Mouse (Mus musculus): ENCODE data around the gene Avpi1. TPM values are rescaled to one million over a fixed set of nuclear protein-coding genes. Genes with fewer than 3 reads are reported as not detected.

The Avpi1 gene
- total RNA-seq, 2 experiments from 2014 or later, result 15.8 to 18.0 TPM

- DNase-seq (ENCODE audit: low spot score in 2 of 2), result no peak
Observed at GRCm38 (mm10) chr19:42145210-42145609, 16.4 kb upstream of the Avpi1 start.

GRCm38 (mm10) chr19:42144541-42145167 is 15.8 kb upstream of the Avpi1 start:
- DNase-seq (ENCODE audit: low spot score in 2 of 2), result peak; percentile 88 to 91

GRCm38 (mm10) chr19:42144067-42144466 is 15.2 kb upstream of the Avpi1 start:
- no peak for DNase-seq (ENCODE audit: low spot score in 2 of 2)

GRCm38 (mm10) chr19:42142757-42143156 is 13.9 kb upstream of the Avpi1 start:
- DNase-seq (ENCODE audit: low spot score in 2 of 2), result no peak

GRCm38 (mm10) chr19:42141998-42142397 is 13.1 kb upstream of the Avpi1 start:
- DNase-seq (ENCODE audit: low spot score in 2 of 2), result no peak

- DNase-seq (ENCODE audit: low spot score in 2 of 2), result no peak
Observed at GRCm38 (mm10) chr19:42139724-42140517, 11.1 kb upstream of the Avpi1 start.

GRCm38 (mm10) chr19:42138517-42139285 is 9.8 kb upstream of the Avpi1 start:
- DNase-seq (ENCODE audit: low spot score in 2 of 2), result no peak

- no peak for DNase-seq (ENCODE audit: low spot score in 2 of 2)
Observed at GRCm38 (mm10) chr19:42137167-42137672, 8.4 kb upstream of the Avpi1 start.

GRCm38 (mm10) chr19:42136126-42136525 is 7.3 kb upstream of the Avpi1 start:
- no peak for DNase-seq (ENCODE audit: low spot score in 2 of 2)

GRCm38 (mm10) chr19:42135070-42135469 is 6.2 kb upstream of the Avpi1 start:
- no peak for DNase-seq (ENCODE audit: low spot score in 2 of 2)

- DNase-seq (ENCODE audit: low spot score in 2 of 2), result no peak
Observed at GRCm38 (mm10) chr19:42131101-42131500, 2.2 kb upstream of the Avpi1 start.

GRCm38 (mm10) chr19:42130294-42130606 is 1.4 kb upstream of the Avpi1 start:
- no peak for DNase-seq (ENCODE audit: low spot score in 2 of 2)

GRCm38 (mm10) chr19:42129509-42130293 is 842 bp upstream of the Avpi1 start:
- DNase-seq (ENCODE audit: low spot score in 2 of 2), result no peak

- DNase-seq (ENCODE audit: low spot score in 2 of 2), result peak in 1 of 2 experiments; percentile 34
Observed at GRCm38 (mm10) chr19:42128052-42128740, 663 bp downstream of the Avpi1 start.

GRCm38 (mm10) chr19:42127024-42127423 is 1.8 kb downstream of the Avpi1 start:
- DNase-seq (ENCODE audit: low spot score in 2 of 2), result no peak

GRCm38 (mm10) chr19:42126219-42126605 is 2.6 kb downstream of the Avpi1 start:
- DNase-seq (ENCODE audit: low spot score in 2 of 2), result no peak

GRCm38 (mm10) chr19:42125501-42126218 is 3.2 kb downstream of the Avpi1 start:
- no peak for DNase-seq (ENCODE audit: low spot score in 2 of 2)

GRCm38 (mm10) chr19:42124684-42125083 is 4.2 kb downstream of the Avpi1 start:
- no peak for DNase-seq (ENCODE audit: low spot score in 2 of 2)

GRCm38 (mm10) chr19:42120451-42120850 is 8.4 kb downstream of the Avpi1 start:
- no peak for DNase-seq (ENCODE audit: low spot score in 2 of 2)

- no peak for DNase-seq (ENCODE audit: low spot score in 2 of 2)
Observed at GRCm38 (mm10) chr19:42118596-42118995, 10.3 kb downstream of the Avpi1 start.

All from layer of hippocampus, postnatal 10 days (tissue).